Mouse (Mus musculus) adipocyte (in vitro differentiated cells): Measurements from ENCODE around the gene Ermp1.

ENCODE experiments used
- DNase-seq: peaks from one replicate; pipeline ENCODE4 v3.0.0-alpha.2; 2016; ENCODE audit warnings: low spot score

Ermp1 gene

DNA sequence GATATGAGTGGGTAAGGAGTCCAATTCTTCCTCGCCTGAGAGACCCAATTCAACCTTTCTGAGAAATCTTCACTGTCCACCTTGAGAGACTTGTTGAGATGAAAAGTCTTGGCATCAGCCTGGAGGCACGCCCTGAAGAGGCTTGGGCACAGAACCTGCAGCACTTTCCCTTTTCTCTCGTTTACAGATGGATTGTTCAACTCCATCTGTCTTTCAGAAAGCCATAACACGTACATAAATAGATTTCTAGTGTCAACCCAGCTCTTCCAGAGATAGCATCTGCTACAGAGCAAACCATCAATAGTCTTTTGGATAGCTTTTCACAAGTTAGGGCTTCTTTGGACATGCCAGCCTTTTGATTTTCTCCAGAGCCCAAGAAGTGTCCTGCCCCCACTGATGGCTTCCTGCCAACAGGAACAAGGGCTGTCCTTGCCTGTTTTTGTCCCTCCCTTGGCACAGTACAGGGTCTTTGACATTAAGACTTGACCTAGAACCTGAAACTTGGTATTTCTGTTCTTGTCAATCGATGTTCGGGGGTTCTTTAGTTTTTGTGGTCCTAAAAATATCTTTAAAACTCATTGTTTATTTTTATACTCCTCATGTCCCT is 13.9 kb upstream of the Ermp1 start:
- DNase-seq = peak; percentile 54

DNA sequence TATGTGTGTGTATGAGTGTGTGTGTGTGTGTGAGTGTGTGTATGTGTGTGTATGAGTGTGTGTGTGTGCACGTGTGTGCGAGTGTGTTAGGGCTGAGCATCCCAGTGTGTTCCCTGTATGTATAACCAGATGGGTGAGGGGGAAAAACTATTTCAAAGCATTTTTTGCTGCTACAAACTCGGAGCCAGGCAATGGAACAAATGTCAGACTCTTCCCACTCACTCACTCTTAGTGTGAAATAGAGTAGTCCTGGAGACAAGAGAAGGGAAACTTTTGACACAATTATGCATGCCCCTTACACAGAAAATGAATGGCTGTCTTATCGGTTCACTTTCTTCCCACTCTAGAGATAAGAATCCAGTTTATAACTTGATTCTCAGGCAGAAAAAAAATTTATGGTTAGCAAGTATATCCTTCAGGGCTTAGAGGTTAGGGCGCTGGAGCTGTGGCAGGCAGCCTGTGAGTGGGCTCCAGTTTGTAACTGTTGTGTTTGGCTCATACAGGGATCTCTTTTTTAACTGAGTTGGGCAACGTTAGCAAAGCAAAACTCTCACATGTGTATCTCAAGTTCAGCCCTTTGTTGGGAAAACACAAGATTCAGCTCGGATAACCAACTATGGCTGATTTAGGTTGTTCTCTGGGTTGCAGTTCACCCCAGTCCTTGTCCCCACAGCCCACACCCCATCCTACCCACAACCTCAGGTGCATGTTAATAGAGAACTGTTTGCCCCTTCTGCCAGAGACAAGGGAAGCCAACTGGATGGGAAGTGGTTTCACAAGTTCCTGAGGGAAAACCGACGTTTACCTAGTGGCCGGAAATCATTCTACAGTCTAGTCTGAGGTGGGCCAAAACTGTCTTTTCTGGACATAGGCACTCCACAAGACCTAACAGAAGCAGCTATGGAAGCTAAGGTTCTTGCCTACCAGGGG is 12.9 kb upstream of the Ermp1 start:
- peak; percentile 52 for DNase-seq

DNA sequence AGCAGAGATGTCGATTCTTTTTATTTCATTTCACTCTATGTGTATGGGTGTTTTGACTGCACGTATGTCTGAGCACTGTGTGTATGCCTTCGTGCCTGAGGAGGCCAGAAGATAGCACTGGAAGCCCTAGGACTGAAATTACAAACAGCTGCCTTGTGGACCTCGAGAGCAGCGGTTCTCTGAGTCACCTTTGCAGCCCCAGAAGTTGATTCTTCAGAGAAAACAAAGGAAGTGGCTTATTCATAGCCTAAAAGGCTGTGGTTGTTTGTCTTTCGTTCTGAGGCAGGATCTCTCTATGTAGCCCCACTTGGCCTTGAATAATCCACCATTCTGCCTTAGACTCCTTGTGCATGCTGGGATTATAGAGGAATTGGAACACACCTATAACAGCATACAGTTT is 11.5 kb upstream of the Ermp1 start:
- no peak for DNase-seq

GRCm38 (mm10) chr19:29658836-29659235 is 10.6 kb upstream of the Ermp1 start:
- DNase-seq = no peak

GRCm38 (mm10) chr19:29657558-29657957 is 9.3 kb upstream of the Ermp1 start:
- DNase-seq = no peak

DNA sequence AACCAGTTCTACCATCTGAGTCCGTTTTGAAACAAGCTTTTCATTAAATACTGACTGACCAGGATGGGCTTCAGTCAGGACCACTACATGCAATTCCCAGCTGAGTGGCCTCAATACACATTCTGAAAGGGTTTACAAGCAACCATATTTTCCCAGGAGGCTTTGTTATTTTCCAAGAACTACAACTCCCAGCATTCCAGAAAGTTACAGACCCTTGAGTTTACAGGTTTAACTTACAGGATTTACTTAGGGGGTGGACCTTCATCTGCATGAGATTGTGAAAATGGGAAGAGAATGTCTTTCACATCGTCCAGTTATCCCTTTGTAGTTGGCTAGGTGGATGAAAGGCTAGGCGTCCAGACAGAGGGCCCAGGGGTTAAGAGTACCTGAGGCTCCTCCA is 8.8 kb upstream of the Ermp1 start:
- no peak for DNase-seq

DNA sequence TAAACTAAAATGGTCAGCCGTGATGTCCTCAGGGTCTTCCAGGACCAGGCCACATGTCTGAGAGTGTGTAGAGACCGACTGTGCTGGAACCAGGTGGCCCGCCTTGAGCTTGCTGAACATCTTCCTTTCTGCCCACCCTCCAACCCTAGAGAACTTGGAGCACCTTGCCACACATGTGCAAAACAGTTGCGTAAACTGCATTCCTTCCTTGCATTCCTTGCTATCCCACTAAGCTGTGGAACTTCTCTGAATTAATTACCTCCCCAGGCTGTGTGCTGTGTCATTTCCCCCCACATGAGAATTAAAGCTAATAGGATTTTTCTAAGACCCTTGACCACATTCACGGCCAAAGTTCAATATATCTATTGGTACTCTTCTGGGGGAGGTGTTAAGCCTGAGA is 8.4 kb upstream of the Ermp1 start:
- DNase-seq = no peak

- DNase-seq = no peak
Measured at GRCm38 (mm10) chr19:29656029-29656428, 7.8 kb upstream of the Ermp1 start.

- DNase-seq = no peak
Measured at GRCm38 (mm10) chr19:29655148-29655547, 6.9 kb upstream of the Ermp1 start.

- DNase-seq = no peak
Measured at GRCm38 (mm10) chr19:29653768-29654265, 5.6 kb upstream of the Ermp1 start.

GRCm38 (mm10) chr19:29649683-29650082 is 1.5 kb upstream of the Ermp1 start:
- no peak for DNase-seq

- no peak for DNase-seq
Measured at GRCm38 (mm10) chr19:29648550-29648914, 317 bp upstream of the Ermp1 start.

DNA sequence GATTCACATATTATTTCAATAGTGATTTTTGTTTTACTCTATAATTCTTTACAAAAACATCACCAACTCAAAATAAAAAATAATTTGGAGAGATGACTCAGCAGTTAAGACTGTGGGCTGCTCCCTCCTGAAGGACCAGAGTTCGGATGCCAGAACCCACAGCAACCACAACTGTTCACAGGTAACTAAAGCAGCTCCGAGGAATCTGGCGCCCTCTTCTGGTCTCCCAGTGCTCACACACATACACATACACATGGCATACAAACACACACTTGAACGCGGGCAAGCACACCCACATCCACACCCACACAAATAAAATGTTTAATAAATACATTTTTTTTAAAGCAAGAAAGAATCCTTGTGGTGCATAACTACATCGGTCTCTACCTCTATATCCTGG is 3.5 kb downstream of the Ermp1 start:
- no peak for DNase-seq

DNA sequence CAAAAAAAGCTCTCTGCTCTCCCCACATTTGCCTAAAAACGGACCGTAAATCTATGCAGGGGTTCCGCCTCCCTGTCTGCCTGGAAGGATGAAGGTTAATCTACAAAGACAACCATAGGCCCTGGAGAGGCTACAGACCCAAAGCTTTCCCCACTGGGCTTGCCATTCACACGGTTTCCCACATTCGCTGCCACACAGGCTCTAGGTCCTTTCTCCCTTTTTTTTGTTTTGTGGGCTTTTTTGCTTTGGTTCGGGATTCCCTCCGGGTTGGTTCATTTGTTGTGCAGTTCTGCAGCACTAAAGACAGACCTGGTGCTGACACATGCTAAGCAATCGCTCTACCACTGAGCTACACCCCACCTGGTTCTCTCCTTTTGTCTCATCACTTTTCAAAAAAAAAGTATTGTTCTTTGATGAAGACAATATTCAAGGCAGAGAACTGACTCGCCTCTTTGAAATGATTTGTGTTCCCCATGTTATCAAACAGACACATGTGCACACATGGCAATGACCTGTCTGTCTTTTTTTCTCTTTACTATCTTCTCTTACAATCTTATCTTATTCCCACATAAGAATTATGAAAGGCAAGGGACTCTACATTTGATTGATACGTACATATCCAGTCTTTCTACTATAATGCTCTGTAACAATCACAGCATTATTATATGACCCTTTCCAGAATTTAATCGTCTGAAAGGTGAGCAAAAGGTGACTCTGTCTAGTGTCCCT is 4.9 kb downstream of the Ermp1 start:
- no peak for DNase-seq

- DNase-seq = no peak
Measured at GRCm38 (mm10) chr19:29642211-29642610, 6.0 kb downstream of the Ermp1 start.

DNA sequence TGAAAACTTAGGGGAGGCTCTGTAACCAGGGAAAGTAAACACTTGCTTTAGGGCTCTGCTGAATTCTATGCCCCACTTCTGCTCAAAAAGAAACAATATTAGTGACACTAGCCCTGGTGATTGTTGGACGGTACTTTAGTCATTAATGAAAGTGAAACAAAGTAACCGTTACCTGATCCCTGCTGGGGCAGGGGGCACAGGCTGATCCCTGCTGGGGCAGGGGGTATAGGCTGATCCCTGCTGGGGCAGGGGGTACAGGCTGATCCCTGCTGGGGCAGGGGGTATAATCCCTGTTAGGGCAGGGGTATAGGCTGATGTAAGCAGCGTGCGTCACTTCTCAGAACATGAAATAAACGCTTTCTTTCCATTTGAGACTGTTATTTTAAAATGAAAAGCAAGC is 6.7 kb downstream of the Ermp1 start:
- no peak for DNase-seq

GRCm38 (mm10) chr19:29641055-29641454 is 7.2 kb downstream of the Ermp1 start:
- peak; percentile 53 for DNase-seq

DNA sequence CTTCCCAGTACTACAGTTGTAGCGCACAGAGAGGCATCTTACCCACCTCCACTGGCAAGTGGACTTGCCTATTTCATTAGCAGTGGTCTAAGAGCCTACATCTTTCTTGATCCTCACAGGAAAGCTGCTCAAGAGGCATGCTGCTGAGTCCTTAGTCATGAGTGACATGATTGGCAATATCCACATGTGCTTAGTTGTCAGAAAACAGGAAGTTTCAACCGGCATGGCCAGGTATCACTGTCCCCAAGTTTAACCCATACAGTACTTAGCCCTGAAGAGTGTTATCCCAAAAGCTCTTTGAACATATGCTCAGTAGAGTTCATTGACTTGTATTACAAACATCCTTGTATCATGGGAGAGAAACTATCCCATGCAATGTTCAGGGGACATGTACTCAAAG is 36.1 kb downstream of the Ermp1 start:
- no peak for DNase-seq

DNA sequence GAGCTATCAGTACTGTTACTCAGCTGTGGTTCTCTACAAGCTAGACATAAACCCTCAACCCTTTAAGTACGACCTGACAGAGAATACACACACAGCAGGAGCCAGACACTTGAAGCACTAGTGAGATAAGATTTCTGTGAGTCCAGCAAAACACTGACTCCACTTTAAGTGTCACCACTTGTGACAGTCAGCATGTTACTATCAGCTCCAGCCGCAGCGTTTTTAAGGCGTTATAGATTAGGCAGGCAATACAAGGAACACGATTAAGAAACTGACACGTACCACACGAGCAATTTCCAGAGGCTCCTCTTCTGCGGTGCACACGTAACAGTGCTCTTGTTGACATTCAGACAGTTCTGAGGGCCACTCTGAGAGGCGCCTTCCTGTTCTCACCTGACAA is 37.3 kb downstream of the Ermp1 start:
- DNase-seq = no peak

DNA sequence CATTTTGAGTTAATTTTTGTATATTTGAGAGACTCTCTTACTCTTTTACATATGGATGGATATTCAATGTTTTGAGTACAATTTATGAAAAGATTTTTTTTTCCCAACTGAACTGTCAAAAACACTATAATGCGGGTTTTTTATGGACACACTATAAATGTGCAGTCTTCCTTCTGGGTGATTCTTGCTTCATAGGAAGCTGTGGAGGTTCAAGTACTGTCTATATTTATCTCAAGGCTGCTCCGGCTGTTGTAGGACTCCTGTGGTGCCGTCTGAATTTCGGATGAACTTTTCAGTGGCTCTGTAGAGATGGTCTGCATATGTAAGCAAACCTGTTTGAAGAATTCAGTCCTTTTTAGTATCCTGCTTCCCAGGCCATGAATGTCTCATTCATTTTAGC is 40.0 kb downstream of the Ermp1 start:
- DNase-seq = no peak

GRCm38 (mm10) chr19:29607521-29607920 is 40.7 kb downstream of the Ermp1 start:
- no peak for DNase-seq

GRCm38 (mm10) chr19:29604653-29605052 is 43.6 kb downstream of the Ermp1 start:
- DNase-seq = no peak
